Mouse (Mus musculus) C2C12 (cell line): ENCODE results near the gene Abcg5. TPM values are rescaled to one million over a fixed set of nuclear protein-coding genes. Genes with fewer than 3 reads are reported as not detected.

Source experiments
- H3K27me3 ChIP-seq: one replicate; pipeline ENCODE4 v1.6.1; 2011; ENCODE audit not compliant: control insufficient read depth, insufficient read depth, insufficient read length
- H3K36me3 ChIP-seq: one replicate; pipeline ENCODE4 v1.6.1; 2011; ENCODE audit not compliant: control insufficient read depth, insufficient read depth
- H3K4me3 ChIP-seq: one replicate; pipeline ENCODE4 v1.5.1; 2011; ENCODE audit warnings: mild to moderate bottlenecking, control low read depth; ENCODE audit not compliant: poor library complexity, insufficient read depth, severe bottlenecking
- H3K79me2 ChIP-seq: one replicate; pipeline ENCODE4 v1.6.1; 2011; ENCODE audit not compliant: control insufficient read depth, insufficient read depth
- H3K79me3 ChIP-seq: one replicate; pipeline ENCODE4 v1.6.1; 2011; ENCODE audit warnings: low read depth, control low read depth
- H3ac ChIP-seq: one replicate; pipeline ENCODE3; 2011; ENCODE audit warnings: low read depth; ENCODE audit not compliant: control insufficient read depth, insufficient read length
- CEBPB ChIP-seq: IDR thresholded peaks from one replicate; pipeline ENCODE4 v1.6.1; 2011; ENCODE audit warnings: low read depth, mild to moderate bottlenecking, control low read depth, moderate library complexity
- CTCF ChIP-seq: IDR thresholded peaks from one replicate; pipeline ENCODE4 v1.5.1; 2011; ENCODE audit not compliant: control insufficient read depth, insufficient read depth, insufficient read length
- FOSL1 ChIP-seq: IDR thresholded peaks from one replicate; pipeline ENCODE4 v1.8.0; 2011; ENCODE audit warnings: mild to moderate bottlenecking, low read length; ENCODE audit not compliant: poor library complexity, insufficient read depth, severe bottlenecking
- MAX ChIP-seq: IDR thresholded peaks from one replicate; pipeline ENCODE4 v1.6.1; 2011; ENCODE audit warnings: mild to moderate bottlenecking, control low read depth
- MYOD1 ChIP-seq: IDR thresholded peaks from one replicate; pipeline ENCODE4 v1.6.1; 2011; ENCODE audit warnings: low read depth; ENCODE audit not compliant: control insufficient read depth, insufficient read length
- MYOG ChIP-seq: IDR thresholded peaks from one replicate; pipeline ENCODE4 v1.6.1; 2011; ENCODE audit not compliant: control insufficient read depth, insufficient read length; ENCODE audit errors: extremely low read depth
- USF1 ChIP-seq: IDR thresholded peaks from one replicate; pipeline ENCODE4 v1.6.1; 2011; ENCODE audit warnings: low read depth, mild to moderate bottlenecking, control low read depth, moderate library complexity
- polyA plus RNA-seq: library from polyadenylated mRNA; unstranded; fragments of >200 nt; fragmentation: generic; extraction: Trizol; gene quantifications from one replicate; pipeline ENCODE4 v1.2.1, GENCODE M21; 2012; ENCODE audit warnings: missing spikeins

Gene Abcg5
- polyA plus RNA-seq, 1 experiment: not detected

DNA sequence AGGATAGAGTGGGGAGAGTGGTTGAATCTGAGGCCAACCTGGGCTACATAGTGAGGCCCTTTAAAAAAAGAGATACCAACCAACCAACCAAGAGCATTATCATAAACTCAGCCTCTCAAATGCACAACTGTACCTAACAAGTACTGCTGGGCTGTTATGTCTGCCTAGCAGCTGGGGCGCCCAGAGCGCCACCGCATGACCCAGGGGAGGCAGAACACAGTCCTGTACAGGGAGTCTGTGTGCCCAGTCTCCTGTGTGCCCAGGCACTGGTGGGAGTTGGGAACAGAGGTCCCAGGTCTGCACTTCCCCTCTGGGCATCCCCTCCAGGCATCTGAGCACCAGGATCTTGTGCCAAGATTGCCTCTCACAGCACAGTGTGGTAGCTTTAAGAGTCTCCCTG lies 42.4 kb upstream of the Abcg5 start:
- Histone ChIP-seq H3K27me3 (no peaks in the 10 kb centered on the region), H3ac (no peak overlapping the region), H3K36me3 (peaks cover 87% of the 10 kb centered on the region), H3K4me3 (no peak overlapping the region), H3K79me3 (no peaks in the 10 kb centered on the region), H3K79me2 (no peaks in the 10 kb centered on the region)
- no peak for TF ChIP-seq CTCF
- no peak for TF ChIP-seq USF1
- no peak for TF ChIP-seq MYOG
- no peak for TF ChIP-seq MYOD1
- no peak for TF ChIP-seq CEBPB
- TF ChIP-seq MAX: no peak
- TF ChIP-seq FOSL1: no peak

DNA sequence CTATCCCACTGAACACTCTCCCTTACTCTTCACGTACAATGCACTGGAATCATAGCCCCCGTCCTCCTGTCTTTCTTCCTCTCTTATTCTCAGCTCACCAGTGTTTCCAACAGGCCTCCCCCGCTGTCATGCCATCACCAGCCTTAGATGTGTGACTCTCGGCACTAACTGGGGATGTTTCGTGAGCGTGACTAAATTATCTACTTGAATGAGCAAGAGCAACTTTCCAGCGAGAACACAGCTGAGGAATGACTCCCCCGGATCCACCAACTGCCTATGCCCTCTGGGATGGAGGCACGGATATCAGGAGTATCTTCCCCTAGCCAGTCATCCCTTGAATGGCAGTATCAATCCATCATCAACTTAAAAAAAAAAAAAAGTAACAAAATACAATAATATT lies 41.2 kb upstream of the Abcg5 start:
- Histone ChIP-seq H3K79me3 (no peaks in the 10 kb centered on the region), H3K27me3 (no peaks in the 10 kb centered on the region), H3K4me3 (no peak overlapping the region), H3K36me3 (peaks cover 82% of the 10 kb centered on the region), H3ac (no peak overlapping the region), H3K79me2 (no peaks in the 10 kb centered on the region)
- TF ChIP-seq MYOG: no peak
- no peak for TF ChIP-seq CEBPB
- TF ChIP-seq MYOD1: no peak
- no peak for TF ChIP-seq MAX
- TF ChIP-seq CTCF: no peak
- no peak for TF ChIP-seq USF1
- no peak for TF ChIP-seq FOSL1

DNA sequence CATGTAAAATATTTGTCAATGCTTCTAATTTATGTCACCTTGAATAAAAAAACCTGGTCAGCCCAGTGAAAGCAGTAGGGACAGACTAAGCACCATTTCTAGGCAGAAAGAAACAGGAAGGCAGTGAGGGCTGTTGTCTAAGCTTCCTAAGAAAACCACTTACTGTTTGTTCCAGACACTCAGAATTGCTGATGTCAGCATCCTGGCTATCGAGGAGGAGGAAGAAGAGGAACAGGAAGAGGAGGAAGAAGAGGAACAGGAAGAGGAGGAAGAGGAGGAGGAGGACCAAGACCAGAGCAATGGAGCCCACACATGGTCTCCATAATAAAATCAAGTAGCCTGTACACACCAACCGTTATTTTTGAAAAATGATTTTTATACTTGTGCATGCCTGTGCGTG lies 36.3 kb upstream of the Abcg5 start:
- Histone ChIP-seq H3K4me3 (no peak overlapping the region), H3K27me3 (no peaks in the 10 kb centered on the region), H3ac (no peak overlapping the region), H3K79me3 (no peaks in the 10 kb centered on the region), H3K79me2 (no peaks in the 10 kb centered on the region), H3K36me3 (peaks cover 62% of the 10 kb centered on the region)
- TF ChIP-seq MYOG: no peak
- TF ChIP-seq MYOD1: no peak
- TF ChIP-seq MAX: no peak
- TF ChIP-seq CTCF: no peak
- TF ChIP-seq USF1: no peak
- no peak for TF ChIP-seq FOSL1

DNA sequence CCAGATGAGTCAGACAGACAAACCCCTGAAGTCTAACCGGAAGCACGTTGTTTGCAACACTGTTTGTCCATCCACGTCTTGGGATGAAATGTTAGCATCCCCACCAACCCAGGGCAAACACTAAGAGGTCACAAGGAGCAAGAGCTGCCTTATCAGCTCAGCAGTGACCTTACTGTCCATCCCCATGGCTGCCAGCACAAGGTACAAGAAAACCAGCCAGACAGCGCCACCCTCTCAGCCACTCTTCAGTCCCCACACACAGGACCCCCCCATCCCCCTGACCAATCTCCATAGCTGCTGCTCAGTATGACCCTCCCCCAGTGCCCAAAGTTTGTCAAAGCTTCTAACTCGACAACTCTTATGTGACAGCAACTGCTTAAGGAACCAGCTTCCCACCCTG lies 34.6 kb upstream of the Abcg5 start:
- Histone ChIP-seq H3K79me2 (no peaks in the 10 kb centered on the region), H3K36me3 (peaks cover 61% of the 10 kb centered on the region), H3K79me3 (no peaks in the 10 kb centered on the region), H3K4me3 (no peak overlapping the region), H3K27me3 (no peaks in the 10 kb centered on the region), H3ac (no peak overlapping the region)
- TF ChIP-seq MYOD1 (no peak), CTCF (no peak), FOSL1 (no peak), MAX (no peak), MYOG (no peak), USF1 (no peak), CEBPB (no peak)

DNA sequence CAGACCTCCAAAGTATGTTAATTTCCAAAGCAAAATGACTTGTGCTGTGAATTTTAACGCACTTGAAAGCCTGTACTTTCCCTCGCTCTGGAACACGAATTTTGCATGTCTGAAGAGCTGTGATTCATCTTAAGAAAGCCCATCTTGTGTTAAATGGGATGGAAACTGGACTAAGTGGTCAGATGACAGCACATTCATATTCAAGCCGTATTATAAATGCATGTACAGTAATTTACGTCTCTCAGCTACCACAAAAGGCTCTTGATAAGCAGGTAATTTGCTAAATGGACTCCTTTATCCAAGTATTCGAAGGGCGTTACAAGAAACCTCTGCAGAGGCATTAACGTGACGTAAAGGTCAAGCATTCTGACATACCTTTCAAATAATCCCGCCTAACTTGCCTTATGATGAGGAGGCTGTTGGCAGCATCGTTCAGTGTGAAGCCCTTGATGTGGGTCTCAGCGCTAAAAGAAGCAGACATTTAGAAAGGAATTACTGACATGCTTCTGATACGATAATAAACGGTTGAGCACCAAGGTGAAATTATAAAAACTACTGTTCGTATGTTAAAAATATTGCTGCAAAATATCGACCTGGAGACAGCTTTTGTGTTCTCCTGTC lies 33.6 kb upstream of the Abcg5 start:
- H3K79me2 ChIP-seq: no peaks in the 10 kb centered on the region
- no peak overlapping the region for H3ac ChIP-seq
- no peak overlapping the region for H3K4me3 ChIP-seq
- TF ChIP-seq FOSL1 (no peak), CTCF (no peak), MAX (no peak), MYOG (no peak), USF1 (no peak), MYOD1 (no peak), CEBPB (no peak)
- H3K79me3 ChIP-seq: no peaks in the 10 kb centered on the region
- peaks cover 60% of the 10 kb centered on the region for H3K36me3 ChIP-seq
- H3K27me3 ChIP-seq: no peaks in the 10 kb centered on the region

GRCm38 (mm10) chr17:84714930-84715329 lies 32.1 kb upstream of the Abcg5 start:
- H3K36me3 ChIP-seq: peaks cover 67% of the 10 kb centered on the region
- no peak for TF ChIP-seq USF1
- TF ChIP-seq CTCF: no peak
- TF ChIP-seq CEBPB: no peak
- no peak for TF ChIP-seq MYOD1
- no peak for TF ChIP-seq MAX
- TF ChIP-seq MYOG: no peak

More at GRCm38 (mm10) chr17:84714930-84715329, 32.1 kb upstream of the Abcg5 start:
- Histone ChIP-seq H3K27me3 (no peaks in the 10 kb centered on the region), H3K79me2 (no peaks in the 10 kb centered on the region), H3ac (no peak overlapping the region), H3K79me3 (no peaks in the 10 kb centered on the region), H3K4me3 (no peak overlapping the region)
